In the genomic region with DNA sequence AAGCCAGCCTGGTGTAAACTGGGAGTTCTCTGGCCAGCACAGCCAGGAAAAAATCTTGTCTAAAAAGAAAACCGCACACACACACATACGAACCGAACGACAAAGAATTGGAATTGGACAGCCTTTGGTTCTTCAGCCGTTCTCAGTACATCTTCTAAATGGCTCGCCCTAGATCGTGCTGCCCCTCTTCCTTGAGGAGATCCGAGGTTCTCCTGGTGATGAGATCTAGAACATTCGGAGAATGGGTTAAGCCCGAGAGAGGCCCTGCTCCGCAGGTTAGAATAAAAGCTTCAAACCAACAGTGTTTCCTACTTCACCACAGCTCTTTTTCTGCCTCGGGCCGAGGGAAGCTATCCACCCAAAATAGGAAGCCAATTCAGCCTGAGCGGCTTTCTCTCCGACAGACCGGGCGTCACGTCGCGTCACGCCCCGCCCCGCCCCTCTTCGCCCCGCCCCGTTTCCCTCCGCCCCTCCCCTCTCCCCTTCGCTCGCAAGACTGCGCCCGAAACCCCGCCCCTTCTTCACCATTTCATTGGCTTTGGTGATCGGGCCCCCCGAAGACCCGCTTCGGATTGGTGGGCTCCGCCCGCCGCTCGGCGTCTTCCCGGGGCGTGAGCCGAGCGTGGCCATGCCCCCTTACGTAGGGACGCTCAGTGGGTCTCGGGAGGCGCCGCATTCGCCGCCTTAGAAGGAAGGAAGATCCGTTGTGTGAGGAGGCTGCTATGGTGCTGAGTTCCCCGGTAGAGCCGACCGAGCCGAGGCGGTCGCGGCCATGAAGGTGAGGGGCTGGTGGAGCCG, we compare ENCODE assay signal across 8 mouse cellular contexts. TPM values are rescaled to one million over a fixed set of nuclear protein-coding genes. Genes with fewer than 3 reads are reported as not detected.
DNase-seq lines count a peak whose midpoint lies in the region; ATAC-seq and TF ChIP-seq lines count a peak whose summit lies in the region.

A gene (plus strand): TSS at position 528 of the 798 bp plus-strand sequence.

- under 1% methylated on average over 59 of the region's 61 CpGs for WGBS in cerebellum, adult 2 months
- WGBS in forebrain, postnatal 0 days: 2% methylated on average over 58 of the region's 61 CpGs
- WGBS in lung, embryonic 15.5 days: 2% methylated on average over 61 of the region's 61 CpGs

- peaks cover 16% of the 10 kb centered on the region for H3K79me2 ChIP-seq in MEL (ENCODE audit: control insufficient read depth, insufficient read depth, low read length, poor library complexity)

- H3K4me2 ChIP-seq in forebrain, postnatal 0 days (ENCODE audit: low read depth): peak within 1 kb of the TSS; percentile 97
- peak within 1 kb of the TSS; percentile 84 for H3K4me2 ChIP-seq in lung, embryonic 15.5 days

- peak within 1 kb of the TSS; percentile 93 to 98 for H3K4me3 ChIP-seq in MEL (ENCODE audit: control insufficient read depth in 1 of 2, insufficient read depth in 1 of 2, low read depth in 2 of 2, low read length in 2 of 2)
- H3K4me3 ChIP-seq in cerebellum, adult 2 months (replicated peaks; ENCODE audit: insufficient read depth, low read depth, low read length): peak within 1 kb of the TSS; percentile 88
- peak within 1 kb of the TSS; percentile 79 for H3K4me3 ChIP-seq in forebrain, postnatal 0 days (ENCODE audit: low read depth, low read length)
- peak within 1 kb of the TSS; percentile 86 for H3K4me3 ChIP-seq in lung, embryonic 15.5 days

- no peaks in the 10 kb centered on the region for H3K9me3 ChIP-seq in MEL (replicated peaks; ENCODE audit: insufficient read depth, low read length)
- no peaks in the 10 kb centered on the region for H3K9me3 ChIP-seq in forebrain, postnatal 0 days (ENCODE audit: low read length)
- H3K9me3 ChIP-seq in lung, embryonic 15.5 days: no peaks in the 10 kb centered on the region

- peak; percentile 98 for DNase-seq in MEL (ENCODE audit: low read depth, low spot score)
- peak; percentile 96 to 99 for DNase-seq in cerebellum, adult 2 months
- peak; percentile 99 for DNase-seq in forebrain, postnatal 0 days
- DNase-seq in heart, postnatal 4 days: peak; percentile 97
- peak; percentile 95 to 96 for DNase-seq in layer of hippocampus, adult 8-10 months (ENCODE audit: low spot score in 2 of 2)
- DNase-seq in ovary, adult 18-20 months (ENCODE audit: low spot score): peak; percentile 98
- peak; percentile 99 for DNase-seq in thymus, postnatal 0 days (ENCODE audit: low spot score)

- 0 out of 4 replicates have a peak, but pooled peaks of 1 of the 2 experiments have one; percentile 23 for TF ChIP-seq EP300 in MEL (IDR thresholded peaks at IDR 0.05; ENCODE audit: low read depth in 1 of 2, low read length in 2 of 2)

- TF ChIP-seq RAD21 in MEL (IDR thresholded peaks at IDR 0.05; ENCODE audit: low read depth, low read length): no peak

- TF ChIP-seq CTCF in MEL (IDR thresholded peaks at IDR 0.05 in 2 of 3, conservative IDR thresholded peaks at IDR 0.05 in 1 of 3; ENCODE audit: control insufficient read depth in 1 of 3, insufficient read depth in 1 of 3, low read depth in 2 of 3, low read length in 3 of 3, poor library complexity in 1 of 3, severe bottlenecking in 1 of 3): no peak
- no peak for TF ChIP-seq CTCF in cerebellum, adult 2 months (IDR thresholded peaks at IDR 0.05; ENCODE audit: borderline replicate concordance, insufficient read depth, low read depth, low read length)
- TF ChIP-seq CTCF in forebrain, postnatal 0 days (IDR thresholded peaks at IDR 0.05; ENCODE audit: low read depth): no peak

- peak; percentile 96 to 99 for TF ChIP-seq POLR2A in MEL (IDR thresholded peaks at IDR 0.05; ENCODE audit: control insufficient read depth in 1 of 2, insufficient read depth in 1 of 2, low read depth in 1 of 2, low read length in 2 of 2, poor library complexity in 1 of 2)
- TF ChIP-seq POLR2A in cerebellum, adult 2 months (IDR thresholded peaks at IDR 0.05; ENCODE audit: borderline replicate concordance, insufficient read depth, low read length): peak; percentile 96

- peak within 1 kb of the TSS; percentile 91 for H3K9ac ChIP-seq in MEL (ENCODE audit: control insufficient read depth, low read depth, low read length, poor library complexity, severe bottlenecking)
- peak within 1 kb of the TSS; percentile 96 for H3K9ac ChIP-seq in forebrain, postnatal 0 days
- H3K9ac ChIP-seq in lung, embryonic 15.5 days: peak within 1 kb of the TSS; percentile 94

- H3K4me1 ChIP-seq in MEL (ENCODE audit: control insufficient read depth in 1 of 2, insufficient read depth in 2 of 2, low read length in 2 of 2): peaks cover 5 to 13% of the 10 kb centered on the region in 2 experiments; a peak in 3 of 4 replicates
- H3K4me1 ChIP-seq in cerebellum, adult 2 months (ENCODE audit: control insufficient read depth, insufficient read depth, low read length): peaks cover 5% of the 10 kb centered on the region; the same call in 1 of the 2 replicates
- H3K4me1 ChIP-seq in forebrain, postnatal 0 days (ENCODE audit: insufficient read depth): peaks cover 5% of the 10 kb centered on the region; the same call in 1 of the 2 replicates
- peaks cover 16% of the 10 kb centered on the region for H3K4me1 ChIP-seq in lung, embryonic 15.5 days

- no peaks in the 10 kb centered on the region for H3K27me3 ChIP-seq in MEL (ENCODE audit: control insufficient read depth in 1 of 2, insufficient read depth in 2 of 2, low read length in 2 of 2)
- H3K27me3 ChIP-seq in cerebellum, adult 2 months (ENCODE audit: control insufficient read depth, insufficient read depth, low read length): no peaks in the 10 kb centered on the region
- H3K27me3 ChIP-seq in forebrain, postnatal 0 days (ENCODE audit: insufficient read depth, low read length): no peaks in the 10 kb centered on the region
- no peaks in the 10 kb centered on the region for H3K27me3 ChIP-seq in lung, embryonic 15.5 days

- H3K36me3 ChIP-seq in MEL (ENCODE audit: control insufficient read depth in 1 of 2, insufficient read depth in 2 of 2, low read length in 2 of 2): peaks cover 0 to 15% of the 10 kb centered on the region in 2 experiments; a peak in 2 of 4 replicates
- H3K36me3 ChIP-seq in forebrain, postnatal 0 days (ENCODE audit: insufficient read depth): no peaks in the 10 kb centered on the region
- H3K36me3 ChIP-seq in lung, embryonic 15.5 days: no peaks in the 10 kb centered on the region

- peak within 1 kb of the TSS; percentile 84 for H3K27ac ChIP-seq in MEL (ENCODE audit: control insufficient read depth, low read depth, low read length)
- peak within 1 kb of the TSS; percentile 75 for H3K27ac ChIP-seq in cerebellum, adult 2 months (ENCODE audit: insufficient read depth, low read length)
- H3K27ac ChIP-seq in forebrain, postnatal 0 days (ENCODE audit: low read depth, low read length): peak within 1 kb of the TSS; percentile 92
- peak within 1 kb of the TSS; percentile 88 for H3K27ac ChIP-seq in lung, embryonic 15.5 days

- peak; percentile 100 for ATAC-seq in forebrain, postnatal 0 days
- peak; percentile 100 for ATAC-seq in lung, embryonic 15.5 days (ENCODE audit: borderline replicate concordance, extremely low read depth, low FRiP score, low TSS enrichment)

TF ChIP-seq in MEL, 35 proteins besides CTCF, POLR2A, EP300 and RAD21 (continues in another document):
- TF ChIP-seq POLR2AphosphoS2 (IDR thresholded peaks at IDR 0.05; ENCODE audit: low read length) (peak; percentile 98), MAZ (IDR thresholded peaks at IDR 0.05; ENCODE audit: low read depth, low read length) (no peak; the same call in none of the 2 replicates), MYB (IDR thresholded peaks at IDR 0.05; ENCODE audit: low read depth, low read length) (no peak), ZC3H11A (IDR thresholded peaks at IDR 0.05; ENCODE audit: low read depth, low read length) (no peak), GABPA (IDR thresholded peaks at IDR 0.05; ENCODE audit: low read depth, low read length) (no peak), MAX (IDR thresholded peaks at IDR 0.05; ENCODE audit: low read length) (peak; percentile 10; the same call in 1 of the 2 replicates), USF2 (IDR thresholded peaks at IDR 0.05; ENCODE audit: borderline replicate concordance in 1 of 2, insufficient read depth in 1 of 2, low read depth in 1 of 2, low read length in 2 of 2) (no peak), NELFE (IDR thresholded peaks at IDR 0.05; ENCODE audit: low read depth, low read length) (peak; percentile 99), MXI1 (IDR thresholded peaks at IDR 0.05; ENCODE audit: low read depth, low read length) (peak; percentile 47), SIN3A (IDR thresholded peaks at IDR 0.05; ENCODE audit: low read length) (peak; percentile 80), ZNF384 (IDR thresholded peaks at IDR 0.05; ENCODE audit: low read depth, low read length) (no peak), POLR2AphosphoS5 (IDR thresholded peaks at IDR 0.05; ENCODE audit: borderline replicate concordance, low read depth, low read length) (peak; percentile 39; the same call in 1 of the 2 replicates), TBP (IDR thresholded peaks at IDR 0.05; ENCODE audit: low read depth, low read length) (peak; percentile 88), KAT2A (conservative IDR thresholded peaks at IDR 0.05; ENCODE audit: low read depth, low read length) (no peak), GATA1 (IDR thresholded peaks at IDR 0.05; ENCODE audit: low read depth, low read length) (0 out of 2 replicates have a peak, but pooled peaks have one; percentile 21), HCFC1 (IDR thresholded peaks at IDR 0.05; ENCODE audit: low read depth, low read length) (peak; percentile 70), SMC3 (IDR thresholded peaks at IDR 0.05; ENCODE audit: low read depth, low read length) (no peak), NRF1 (IDR thresholded peaks at IDR 0.05; ENCODE audit: insufficient read depth, low read depth, low read length, poor library complexity, severe bottlenecking) (peak; percentile 36; the same call in 1 of the 2 replicates), ZMIZ1 (IDR thresholded peaks at IDR 0.05; ENCODE audit: low read depth, low read length) (peak; percentile 96), MYC (IDR thresholded peaks at IDR 0.05; ENCODE audit: low read depth, low read length) (no peak), TCF12 (IDR thresholded peaks at IDR 0.05; ENCODE audit: low read depth, low read length) (peak; percentile 63; the same call in 1 of the 2 replicates)

RNA-seq across cellular contexts. Expression of the gene that starts here (rescaled TPM):
- 13.9 and 14.8 TPM in 2 replicates for total RNA-seq in MEL (2012; rRNA removed)
- polyA plus RNA-seq in MEL (2012; ENCODE audit: insufficient read depth in 1 of 2, insufficient read length in 2 of 2, low read depth in 1 of 2, low replicate concordance in 2 of 2, missing spikeins in 1 of 2): 10 to 100 TPM in 1 of 2 experiments, not detected in 1; 27.4 TPM
- 44.8 and 45.6 TPM in 2 replicates for polyA plus RNA-seq in cerebellum, adult 2 months (2012; rRNA removed)
- total RNA-seq in forebrain, postnatal 0 days (2014; rRNA removed): 32.1 and 39.3 TPM in 2 replicates
- 46.1 and 46.6 TPM in 2 replicates for polyA plus RNA-seq in forebrain, postnatal 0 days (2015; fragmentation: Nextera tagmentation; extraction: Ambion mirVana)
- 10 to 100 TPM; 32.6 to 34.0 TPM for total RNA-seq in heart, postnatal 4 days (2021)
- total RNA-seq in layer of hippocampus, adult 8-10 months (2022): 10 to 100 TPM; 49.7 to 59.8 (median 56.6) TPM
- polyA plus RNA-seq in lung, embryonic 15.5 days (2015; fragmentation: Nextera tagmentation; extraction: Ambion mirVana): 30.9 and 31.9 TPM in 2 replicates
- 35.8 and 37.9 TPM in 2 replicates for polyA plus RNA-seq in thymus, postnatal 0 days (2015; fragmentation: Nextera tagmentation; extraction: Ambion mirVana)

Comparison
In these comparisons a context has a peak if more than half of its experiments do, and no peak if none do; other contexts are left out.
1. Peak in every context shown above with its lines: DNase-seq, ATAC-seq, H3K4me3 ChIP-seq and H3K27ac ChIP-seq.